ENCODE assay signal across 8 mouse cellular contexts in the genomic region with DNA sequence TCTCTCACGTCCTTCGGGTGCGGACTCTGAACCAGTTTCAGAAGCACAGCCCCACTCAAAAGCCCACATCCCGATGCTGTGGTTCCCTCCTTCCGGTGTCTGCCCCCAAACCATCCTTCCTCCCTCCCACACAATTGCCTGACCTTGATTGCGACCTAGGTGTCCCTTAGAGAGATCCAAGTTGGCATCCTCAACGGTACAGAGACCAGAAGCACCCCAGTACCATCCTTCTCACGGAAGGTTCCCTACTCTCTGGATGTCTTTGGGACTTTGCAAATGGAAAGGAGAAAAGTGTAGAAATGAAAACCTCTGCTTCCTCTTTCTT. TPM values are rescaled to one million over a fixed set of nuclear protein-coding genes. Genes with fewer than 3 reads are reported as not detected.
DNase-seq lines count a peak whose midpoint lies in the region; ATAC-seq and TF ChIP-seq lines count a peak whose summit lies in the region.

No protein-coding gene starts in this region.

- peaks cover 2% of the 10 kb centered on the region; the same call in 1 of the 2 replicates for H3K27me3 ChIP-seq in heart, embryonic 12.5 days (replicated peaks)
- H3K27me3 ChIP-seq in E14TG2a.4 (ENCODE audit: insufficient read depth, low read length) = peaks cover 7% of the 10 kb centered on the region; the same call in 1 of the 2 replicates
- H3K27me3 ChIP-seq in forebrain, postnatal 0 days (ENCODE audit: insufficient read depth, low read length) = no peaks in the 10 kb centered on the region

- no peaks in the 10 kb centered on the region for H3K36me3 ChIP-seq in heart, embryonic 12.5 days
- H3K36me3 ChIP-seq in E14TG2a.4 (ENCODE audit: insufficient read depth, low read length) = no peaks in the 10 kb centered on the region
- H3K36me3 ChIP-seq in forebrain, postnatal 0 days (ENCODE audit: insufficient read depth) = no peaks in the 10 kb centered on the region
- H3K36me3 ChIP-seq in macrophage (ENCODE audit: inconsistent target) = no peaks in the 10 kb centered on the region

- H3K9me3 ChIP-seq in heart, embryonic 12.5 days (replicated peaks) = no peaks in the 10 kb centered on the region
- no peaks in the 10 kb centered on the region for H3K9me3 ChIP-seq in E14TG2a.4 (ENCODE audit: low read length)
- H3K9me3 ChIP-seq in forebrain, postnatal 0 days (ENCODE audit: low read length) = no peaks in the 10 kb centered on the region

- DNase-seq in heart, postnatal 10 days = no peak
- DNase-seq in forebrain, postnatal 0 days = no peak
- no peak for DNase-seq in frontal cortex, postnatal 10 days (ENCODE audit: low spot score in 2 of 2)
- no peak for DNase-seq in cerebellum, postnatal 14 days
- DNase-seq in layer of hippocampus, postnatal 14 days (ENCODE audit: low spot score in 2 of 2) = no peak

- H3K9ac ChIP-seq in heart, embryonic 12.5 days = peak overlapping the region; percentile 40; the same call in 1 of the 2 replicates
- no peak overlapping the region for H3K9ac ChIP-seq in forebrain, postnatal 0 days

- WGBS in heart, embryonic 12.5 days = 46% methylated on average over 8 of the region's 8 CpGs
- WGBS in forebrain, postnatal 0 days = 55% methylated on average over 8 of the region's 8 CpGs
- 10% methylated on average over 8 of the region's 8 CpGs for WGBS in macrophage (ENCODE audit: missing documents)

- H3K79me2 ChIP-seq in macrophage (ENCODE audit: inconsistent target) = no peaks in the 10 kb centered on the region

- intact Hi-C loops in heart, postnatal 10 days (cut with DNase I) = no loop called here

- H3K4me2 ChIP-seq in heart, embryonic 12.5 days = peak overlapping the region; percentile 56
- H3K4me2 ChIP-seq in forebrain, postnatal 0 days (ENCODE audit: low read depth) = peak overlapping the region; percentile 45

- ATAC-seq in heart, embryonic 12.5 days (ENCODE audit: insufficient number of reproducible peaks, low FRiP score) = 0 out of 2 replicates have a peak, but pooled peaks have one; percentile 10
- no peak for ATAC-seq in forebrain, postnatal 0 days

- H3K4me1 ChIP-seq in heart, embryonic 12.5 days (replicated peaks) = no peaks in the 10 kb centered on the region; the same call in 1 of the 2 replicates
- peaks cover 17% of the 10 kb centered on the region for H3K4me1 ChIP-seq in E14TG2a.4 (replicated peaks; ENCODE audit: low read depth, low read length)
- H3K4me1 ChIP-seq in forebrain, postnatal 0 days (ENCODE audit: insufficient read depth) = no peaks in the 10 kb centered on the region

- no peak overlapping the region for H3K27ac ChIP-seq in heart, embryonic 12.5 days (ENCODE audit: poor library complexity, severe bottlenecking)
- H3K27ac ChIP-seq in forebrain, postnatal 0 days (ENCODE audit: low read depth, low read length) = no peak overlapping the region
- H3K27ac ChIP-seq in macrophage = peak overlapping the region; percentile 65

- no peak for TF ChIP-seq CTCF in E14TG2a.4 (conservative IDR thresholded peaks at IDR 0.05; ENCODE audit: low read length)
- TF ChIP-seq CTCF in forebrain, postnatal 0 days (IDR thresholded peaks at IDR 0.05; ENCODE audit: low read depth) = no peak

- H3K4me3 ChIP-seq in heart, embryonic 12.5 days = peak overlapping the region; percentile 25
- peak overlapping the region; percentile 74 for H3K4me3 ChIP-seq in E14TG2a.4 (replicated peaks; ENCODE audit: low read length)
- H3K4me3 ChIP-seq in forebrain, postnatal 0 days (ENCODE audit: low read depth, low read length) = peak overlapping the region; percentile 25
- H3K4me3 ChIP-seq in macrophage (ENCODE audit: inconsistent target) = peak overlapping the region; percentile 9; the same call in 1 of the 2 replicates

RNA-seq across cellular contexts. Expression of gene Sit1, which starts 5.0 kb away (rescaled TPM):
- polyA plus RNA-seq in heart, embryonic 12.5 days (2016; fragmentation: Nextera tagmentation; extraction: Ambion mirVana) = not detected in 2 replicates
- under 1 TPM in 1 of 2 experiments, not detected in 1; 0.38 TPM for total RNA-seq in heart, postnatal 10 days (2021)
- total RNA-seq in forebrain, postnatal 0 days (2014; rRNA removed) = not detected in 2 replicates
- polyA plus RNA-seq in forebrain, postnatal 0 days (2015; fragmentation: Nextera tagmentation; extraction: Ambion mirVana) = not detected in 2 replicates
- total RNA-seq in macrophage (2018; cell fraction: chromatin; rRNA removed) = not detected
- total RNA-seq in macrophage (2018; cell fraction: cytosol; rRNA removed) = not detected
- total RNA-seq in macrophage (2018; cell fraction: nucleus; rRNA removed) = not detected
- not detected in 3 replicates for polyA plus RNA-seq in macrophage (2018)
- total RNA-seq in layer of hippocampus, postnatal 14 days (2021) = not detected

RNA-seq across cellular contexts. Expression of gene Ccdc107, which starts 14.2 kb away (rescaled TPM):
- 63.6 and 66.4 TPM in 2 replicates for polyA plus RNA-seq in heart, embryonic 12.5 days (2016; fragmentation: Nextera tagmentation; extraction: Ambion mirVana)
- 10 to 100 TPM; 26.1 to 27.3 TPM for total RNA-seq in heart, postnatal 10 days (2021)
- 57.3 and 86.2 TPM in 2 replicates for total RNA-seq in forebrain, postnatal 0 days (2014; rRNA removed)
- polyA plus RNA-seq in forebrain, postnatal 0 days (2015; fragmentation: Nextera tagmentation; extraction: Ambion mirVana) = 92.2 and 103 TPM in 2 replicates
- total RNA-seq in macrophage (2018; cell fraction: chromatin; rRNA removed) = 10 to 100 TPM in 21 of 26 experiments, 1 to 10 TPM in 5; 3.7 to 31.8 (median 17.7) TPM
- 10 to 100 TPM; 15.7 to 30.8 (median 22.4) TPM for total RNA-seq in macrophage (2018; cell fraction: cytosol; rRNA removed)
- 10 to 100 TPM in 25 of 26 experiments, 1 to 10 TPM in 1; 7.9 to 38.1 (median 20.2) TPM for total RNA-seq in macrophage (2018; cell fraction: nucleus; rRNA removed)
- polyA plus RNA-seq in macrophage (2018) = 24.0 to 38.6 TPM (median 24.2 TPM) in 3 replicates
- total RNA-seq in layer of hippocampus, postnatal 14 days (2021) = 10 to 100 TPM; 26.0 to 28.3 TPM

RNA-seq across cellular contexts. Expression of gene Arhgef39, which starts 21.0 kb away (rescaled TPM):
- polyA plus RNA-seq in heart, embryonic 12.5 days (2016; fragmentation: Nextera tagmentation; extraction: Ambion mirVana) = 37.7 and 38.7 TPM in 2 replicates
- total RNA-seq in heart, postnatal 10 days (2021) = 1 to 10 TPM; 4.0 to 5.2 TPM
- total RNA-seq in forebrain, postnatal 0 days (2014; rRNA removed) = 2.9 and 4.5 TPM in 2 replicates
- polyA plus RNA-seq in forebrain, postnatal 0 days (2015; fragmentation: Nextera tagmentation; extraction: Ambion mirVana) = 3.6 and 3.9 TPM in 2 replicates
- 10 to 100 TPM in 8 of 26 experiments, 1 to 10 TPM in 17, under 1 TPM in 1; 0.74 to 16.2 (median 6.9) TPM for total RNA-seq in macrophage (2018; cell fraction: chromatin; rRNA removed)
- 1 to 10 TPM in 22 of 26 experiments, under 1 TPM in 4; 0.24 to 3.3 (median 1.3) TPM for total RNA-seq in macrophage (2018; cell fraction: cytosol; rRNA removed)
- 10 to 100 TPM in 4 of 26 experiments, 1 to 10 TPM in 20, under 1 TPM in 1, not detected in 1; 0.58 to 20.9 (median 6.2) TPM for total RNA-seq in macrophage (2018; cell fraction: nucleus; rRNA removed)
- 0.69 to 2.4 TPM (median 1.2 TPM) in 3 replicates for polyA plus RNA-seq in macrophage (2018)
- 1 to 10 TPM in 1 of 2 experiments, under 1 TPM in 1; 0.74 to 1.2 TPM for total RNA-seq in layer of hippocampus, postnatal 14 days (2021)

RNA-seq across cellular contexts. Expression of gene Cd72, which starts 24.1 kb away (rescaled TPM):
- polyA plus RNA-seq in heart, embryonic 12.5 days (2016; fragmentation: Nextera tagmentation; extraction: Ambion mirVana) = 0.82 and 2.0 TPM in 2 replicates
- total RNA-seq in heart, postnatal 10 days (2021) = under 1 TPM; 0.45 to 0.60 TPM
- 0.19 TPM in 1 of 2 replicates, not detected in the other for total RNA-seq in forebrain, postnatal 0 days (2014; rRNA removed)
- polyA plus RNA-seq in forebrain, postnatal 0 days (2015; fragmentation: Nextera tagmentation; extraction: Ambion mirVana) = 3.2 and 4.6 TPM in 2 replicates
- total RNA-seq in macrophage (2018; cell fraction: chromatin; rRNA removed) = 100 to 1,000 TPM in 20 of 26 experiments, 10 to 100 TPM in 6; 23.1 to 382 (median 173) TPM
- total RNA-seq in macrophage (2018; cell fraction: cytosol; rRNA removed) = 100 to 1,000 TPM in 13 of 26 experiments, 10 to 100 TPM in 13; 47.9 to 276 (median 118) TPM
- 100 to 1,000 TPM in 21 of 26 experiments, 10 to 100 TPM in 5; 42.9 to 554 (median 170) TPM for total RNA-seq in macrophage (2018; cell fraction: nucleus; rRNA removed)
- polyA plus RNA-seq in macrophage (2018) = 155 to 199 TPM (median 157 TPM) in 3 replicates
- total RNA-seq in layer of hippocampus, postnatal 14 days (2021) = not detected

RNA-seq across cellular contexts. Expression of gene Car9, which starts 28.3 kb away (rescaled TPM):
- 1.6 and 2.0 TPM in 2 replicates for polyA plus RNA-seq in heart, embryonic 12.5 days (2016; fragmentation: Nextera tagmentation; extraction: Ambion mirVana)
- under 1 TPM; 0.30 to 0.79 TPM for total RNA-seq in heart, postnatal 10 days (2021)
- total RNA-seq in forebrain, postnatal 0 days (2014; rRNA removed) = 0.14 and 0.31 TPM in 2 replicates
- 0.65 and 0.70 TPM in 2 replicates for polyA plus RNA-seq in forebrain, postnatal 0 days (2015; fragmentation: Nextera tagmentation; extraction: Ambion mirVana)
- total RNA-seq in macrophage (2018; cell fraction: chromatin; rRNA removed) = 10 to 100 TPM in 8 of 26 experiments, 1 to 10 TPM in 17, under 1 TPM in 1; 0.49 to 20.4 (median 6.1) TPM
- 1 to 10 TPM; 2.9 to 7.9 (median 4.4) TPM for total RNA-seq in macrophage (2018; cell fraction: cytosol; rRNA removed)
- total RNA-seq in macrophage (2018; cell fraction: nucleus; rRNA removed) = 10 to 100 TPM in 7 of 26 experiments, 1 to 10 TPM in 16, under 1 TPM in 3; 0.75 to 14.9 (median 5.7) TPM
- polyA plus RNA-seq in macrophage (2018) = 3.0 to 7.4 TPM (median 4.9 TPM) in 3 replicates
- total RNA-seq in layer of hippocampus, postnatal 14 days (2021) = not detected

Comparison
In these comparisons a context has a peak if more than half of its experiments do, and no peak if none do; other contexts are left out.
1. H3K4me3 ChIP-seq: peak in every context shown above with its lines; median percentile 74 in E14TG2a.4; 25 in heart, embryonic 12.5 days; 25 in forebrain, postnatal 0 days; 9 in macrophage.